Mouse (Mus musculus) olfactory bulb, adult 2 months (tissue): Measurements from ENCODE around the gene Mosmo. TPM values are rescaled to one million over a fixed set of nuclear protein-coding genes. Genes with fewer than 3 reads are reported as not detected.
A peak's percentile ranks its signal among the peaks of the same experiment; 100 is the strongest.

Source experiments
- H3K27ac ChIP-seq: fragments of 200-500 bp; 2 replicates; pipeline ENCODE4 v1.5.1; 2012; ENCODE audit warnings: low read depth, low read length; ENCODE audit not compliant: insufficient read depth
- H3K4me1 ChIP-seq: fragments of 200-500 bp; 2 replicates; pipeline ENCODE4 v1.6.1; 2012; ENCODE audit warnings: low read length; ENCODE audit not compliant: control insufficient read depth, insufficient read depth
- H3K4me3 ChIP-seq: fragments of 200-500 bp; 2 replicates; pipeline ENCODE4 v1.5.1; 2012; ENCODE audit warnings: mild to moderate bottlenecking, low read depth, low read length, moderate library complexity; ENCODE audit not compliant: insufficient read depth
- CTCF ChIP-seq: fragments of 200-500 bp; IDR thresholded peaks from 2 replicates; pipeline ENCODE4 v1.5.1; 2012; ENCODE audit warnings: low read depth, mild to moderate bottlenecking, low read length, moderate library complexity; ENCODE audit not compliant: insufficient read depth
- POLR2A ChIP-seq: fragments of 200-500 bp; IDR thresholded peaks from 2 replicates; pipeline ENCODE4 v1.6.1; 2012; ENCODE audit warnings: mild to moderate bottlenecking, low read depth, low read length, moderate library complexity; ENCODE audit not compliant: insufficient read depth
- WGBS: fragments of 180-500 bp; shearing (Covaris S2); methylation state at CpG from one replicate; pipeline ENCODE4 v1.1.7; 2018; 5-methylcytosine and 5-hydroxymethylcytosine counted together
- polyA plus RNA-seq: library from polyadenylated mRNA; stranded (reverse); fragments of >200 nt; gene quantifications from 2 replicates; pipeline ENCODE4 v1.2.4, GENCODE M21; 2012; ENCODE audit warnings: low replicate concordance; ENCODE audit not compliant: missing spikeins, insufficient read depth, insufficient read length

The Mosmo gene
- not detected in 2 replicates for polyA plus RNA-seq

- peak within 1 kb of the TSS; percentile 57 for H3K4me3 ChIP-seq
- H3K27ac ChIP-seq = no peak within 1 kb of the TSS
- no peak for TF ChIP-seq CTCF
- TF ChIP-seq POLR2A = peak; percentile 82
- WGBS = 3% methylated on average over 43 of the region's 44 CpGs
- peaks cover 9% of the 10 kb centered on the region for H3K4me1 ChIP-seq
These were observed at the start of gene Mosmo for GRCm38 (mm10) chr7:120677001-120677643. TSS of gene Mosmo (plus strand) at chr7:120677618.

GRCm38 (mm10) chr7:120632518-120632917 lies 44.9 kb upstream of the Mosmo start:
- peaks cover 5% of the 10 kb centered on the region for H3K4me1 ChIP-seq
- no peak overlapping the region for H3K4me3 ChIP-seq
- H3K27ac ChIP-seq = no peak overlapping the region
- TF ChIP-seq POLR2A = no peak
- TF ChIP-seq CTCF = no peak
- WGBS = 47% methylated on average over 1 of the region's 1 CpGs

- no peak overlapping the region for H3K27ac ChIP-seq
- peaks cover 5% of the 10 kb centered on the region for H3K4me1 ChIP-seq
- H3K4me3 ChIP-seq = peak overlapping the region; percentile 82
- TF ChIP-seq POLR2A (no peak), CTCF (no peak)
- 4% methylated on average over 9 of the region's 9 CpGs for WGBS
These were observed 43.1 kb upstream of the Mosmo start for GRCm38 (mm10) chr7:120634301-120634700.

GRCm38 (mm10) chr7:120634711-120635361 lies 42.6 kb upstream of the Mosmo start, which contains the start of gene Uqcrc2:
TSS of gene Uqcrc2 (plus strand) at chr7:120635176.
- Histone ChIP-seq H3K4me3 (peak within 1 kb of the TSS; percentile 82), H3K4me1 (peaks cover 5% of the 10 kb centered on the region), H3K27ac (peak within 1 kb of the TSS; percentile 84)
- TF ChIP-seq POLR2A (peak; percentile 87), CTCF (peak; percentile 56; the same call in 1 of the 2 replicates)
- under 1% methylated on average over 45 of the region's 45 CpGs for WGBS

- peaks cover 5% of the 10 kb centered on the region for H3K4me1 ChIP-seq
- peak overlapping the region; percentile 82 for H3K4me3 ChIP-seq
- H3K27ac ChIP-seq = peak overlapping the region; percentile 81
- TF ChIP-seq CTCF (no peak), POLR2A (no peak)
- under 1% methylated on average over 32 of the region's 32 CpGs for WGBS
These were observed 42.0 kb upstream of the Mosmo start for GRCm38 (mm10) chr7:120635362-120635781.

- WGBS = under 1% methylated on average over 11 of the region's 11 CpGs
- Histone ChIP-seq H3K4me3 (peak overlapping the region; percentile 82), H3K4me1 (peaks cover 5% of the 10 kb centered on the region), H3K27ac (peak overlapping the region; percentile 81; the same call in 1 of the 2 replicates)
- no peak for TF ChIP-seq CTCF
- no peak for TF ChIP-seq POLR2A
These were observed 41.6 kb upstream of the Mosmo start for GRCm38 (mm10) chr7:120635821-120636220.

GRCm38 (mm10) chr7:120643217-120643616 lies 34.2 kb upstream of the Mosmo start:
- 70% methylated on average over 4 of the region's 4 CpGs for WGBS
- Histone ChIP-seq H3K4me3 (no peak overlapping the region), H3K27ac (no peak overlapping the region), H3K4me1 (no peaks in the 10 kb centered on the region)
- TF ChIP-seq POLR2A (no peak), CTCF (no peak)

- 68% methylated on average over 2 of the region's 2 CpGs for WGBS
- no peak overlapping the region for H3K27ac ChIP-seq
- TF ChIP-seq POLR2A = no peak
- TF ChIP-seq CTCF = no peak
These were observed 29.6 kb upstream of the Mosmo start for GRCm38 (mm10) chr7:120647849-120648248.

GRCm38 (mm10) chr7:120662079-120662478 lies 15.3 kb upstream of the Mosmo start:
- TF ChIP-seq POLR2A (no peak), CTCF (no peak)
- Histone ChIP-seq H3K4me3 (no peak overlapping the region), H3K27ac (no peak overlapping the region), H3K4me1 (no peaks in the 10 kb centered on the region)
- 96% methylated on average over 4 of the region's 4 CpGs for WGBS

More at GRCm38 (mm10) chr7:120647849-120648248, 29.6 kb upstream of the Mosmo start:
- H3K4me1 ChIP-seq = no peaks in the 10 kb centered on the region
- no peak overlapping the region for H3K4me3 ChIP-seq
